Mouse (Mus musculus): ENCODE measurements around the gene Ndufab1.

GRCm38 (mm10) chr7:122140991-122141390 is 39.3 kb upstream of the Ndufab1 start:
- no peak for TF ChIP-seq BHLHE40 (IDR thresholded peaks at IDR 0.05; ENCODE audit: borderline replicate concordance, low read depth, low read length)
- TF ChIP-seq UBTF (IDR thresholded peaks at IDR 0.05; ENCODE audit: borderline replicate concordance, insufficient read depth, low read depth, low read length) = no peak
- no peak for TF ChIP-seq CTCF (IDR thresholded peaks at IDR 0.05 in 2 of 3, conservative IDR thresholded peaks at IDR 0.05 in 1 of 3; ENCODE audit: control insufficient read depth in 1 of 3, insufficient read depth in 1 of 3, low read depth in 2 of 3, low read length in 3 of 3, poor library complexity in 1 of 3, severe bottlenecking in 1 of 3)
- TF ChIP-seq MXI1 (IDR thresholded peaks at IDR 0.05; ENCODE audit: low read depth, low read length) = no peak
- no peak for TF ChIP-seq MEF2A (IDR thresholded peaks at IDR 0.05; ENCODE audit: extremely low read depth, insufficient replicate concordance, low read depth, low read length, poor library complexity, severe bottlenecking)
- no peak for TF ChIP-seq POLR2AphosphoS5 (IDR thresholded peaks at IDR 0.05; ENCODE audit: borderline replicate concordance, low read depth, low read length)
- TF ChIP-seq GABPA (IDR thresholded peaks at IDR 0.05; ENCODE audit: low read depth, low read length) = no peak
- no peak for TF ChIP-seq SIN3A (IDR thresholded peaks at IDR 0.05; ENCODE audit: low read length)
- no peak for TF ChIP-seq EP300 (IDR thresholded peaks at IDR 0.05; ENCODE audit: low read depth in 1 of 2, low read length in 2 of 2)
- TF ChIP-seq HCFC1 (IDR thresholded peaks at IDR 0.05; ENCODE audit: low read depth, low read length) = no peak
- no peak for TF ChIP-seq GATA1 (IDR thresholded peaks at IDR 0.05; ENCODE audit: low read depth, low read length)
